Mouse (Mus musculus) adrenal gland, postnatal 10 days (tissue): ENCODE results near the gene Clint1. TPM values are rescaled to one million over a fixed set of nuclear protein-coding genes. Genes with fewer than 3 reads are reported as not detected.
"Not testable (repeated sequence)": the region's sequence is repeated elsewhere in the genome, so short reads cannot be mapped to it uniquely, and the experiment has no call there.

Experiments
- DNase-seq: peaks from one replicate; pipeline ENCODE4 v3.0.0; 2021; ENCODE audit warnings: mixed read lengths
- total RNA-seq, 2 experiments: library from RNA; stranded (reverse); gene quantifications; 2 replicates each; pipeline ENCODE4 v1.2.3; 2021

The Clint1 gene
- total RNA-seq, 2 experiments from 2014 or later = 59.8 to 64.5 TPM

- DNase-seq = no peak
These were observed 4.3 kb upstream of the Clint1 start for GRCm38 (mm10) chr11:45847548-45847947.

- DNase-seq = no peak
These were observed 3.6 kb upstream of the Clint1 start for GRCm38 (mm10) chr11:45848253-45848652.

GRCm38 (mm10) chr11:45849203-45849602 lies 2.6 kb upstream of the Clint1 start:
- peak; percentile 9 for DNase-seq

- DNase-seq = no peak
These were observed 2.0 kb upstream of the Clint1 start for GRCm38 (mm10) chr11:45849859-45850258.

GRCm38 (mm10) chr11:45850317-45850716 lies 1.5 kb upstream of the Clint1 start:
- no peak for DNase-seq

- DNase-seq = peak; percentile 55
These were observed 508 bp downstream of the Clint1 start for GRCm38 (mm10) chr11:45852124-45852994.

GRCm38 (mm10) chr11:45852995-45853317 lies 1.1 kb downstream of the Clint1 start:
- no peak for DNase-seq

- no peak for DNase-seq
These were observed 2.1 kb downstream of the Clint1 start for GRCm38 (mm10) chr11:45853916-45854315.

GRCm38 (mm10) chr11:45854381-45854780 lies 2.5 kb downstream of the Clint1 start:
- peak; percentile 26 for DNase-seq

GRCm38 (mm10) chr11:45855407-45856148 lies 3.7 kb downstream of the Clint1 start:
- DNase-seq = peak; percentile 7

GRCm38 (mm10) chr11:45856149-45856516 lies 4.3 kb downstream of the Clint1 start:
- DNase-seq = no peak

GRCm38 (mm10) chr11:45861334-45861733 lies 9.5 kb downstream of the Clint1 start:
- DNase-seq = no peak

GRCm38 (mm10) chr11:45864409-45864808 lies 12.6 kb downstream of the Clint1 start:
- no peak for DNase-seq

GRCm38 (mm10) chr11:45865861-45866260 lies 14.0 kb downstream of the Clint1 start:
- DNase-seq = no peak

GRCm38 (mm10) chr11:45866534-45866933 lies 14.7 kb downstream of the Clint1 start:
- DNase-seq = no peak

GRCm38 (mm10) chr11:45873666-45874065 lies 21.8 kb downstream of the Clint1 start:
- DNase-seq = no peak

- DNase-seq = no peak
These were observed 22.4 kb downstream of the Clint1 start for GRCm38 (mm10) chr11:45874251-45874650.

- DNase-seq = no peak
These were observed 23.6 kb downstream of the Clint1 start for GRCm38 (mm10) chr11:45875351-45875935.

GRCm38 (mm10) chr11:45876036-45876435 lies 24.2 kb downstream of the Clint1 start:
- DNase-seq = no peak

- DNase-seq = not testable (repeated sequence)
These were observed 27.5 kb downstream of the Clint1 start for GRCm38 (mm10) chr11:45879366-45879765.

- peak; percentile 68 for DNase-seq
These were observed 29.3 kb downstream of the Clint1 start for GRCm38 (mm10) chr11:45881026-45881682.

- no peak for DNase-seq
These were observed 29.8 kb downstream of the Clint1 start for GRCm38 (mm10) chr11:45881683-45882068.
